Mouse (Mus musculus): ENCODE measurements around the gene Pgam1. TPM values are rescaled to one million over a fixed set of nuclear protein-coding genes. Genes with fewer than 3 reads are reported as not detected.
"Not testable (repeated sequence)": the region's sequence is repeated elsewhere in the genome, so short reads cannot be mapped to it uniquely, and the experiment has no call there.

The Pgam1 gene
- polyA plus RNA-seq, 1 experiment from 2014 or later, result 595 TPM

- H3K4me3 ChIP-seq, result peak overlapping the region; percentile 99
- H3K27ac ChIP-seq, result no peak overlapping the region
- ATAC-seq (ENCODE audit: low FRiP score, low read depth), result no peak
Observed at GRCm38 (mm10) chr19:41913774-41914591, 2.3 kb downstream of the Pgam1 start.

GRCm38 (mm10) chr19:41914592-41914882 is 2.8 kb downstream of the Pgam1 start:
- not testable (repeated sequence) for H3K9me3 ChIP-seq; H3K27ac ChIP-seq; H3K27me3 ChIP-seq; H3K9ac ChIP-seq; ATAC-seq (ENCODE audit: low FRiP score, low read depth)
- Histone ChIP-seq H3K4me2 (replicated peaks) (peak overlapping the region; percentile 94), H3K4me3 (peak overlapping the region; percentile 99), H3K4me1 (peaks cover 28% of the 10 kb centered on the region), H3K36me3 (peaks cover 41% of the 10 kb centered on the region)

More at GRCm38 (mm10) chr19:41913774-41914591, 2.3 kb downstream of the Pgam1 start:
- H3K9ac ChIP-seq, result peak overlapping the region; percentile 97
- no peaks in the 10 kb centered on the region for H3K9me3 ChIP-seq
- 50% methylated on average over 6 of the region's 6 CpGs for WGBS
- peaks cover 36% of the 10 kb centered on the region for H3K36me3 ChIP-seq
- peak overlapping the region; percentile 94 for H3K4me2 ChIP-seq (replicated peaks)
- no peaks in the 10 kb centered on the region for H3K27me3 ChIP-seq
- peaks cover 28% of the 10 kb centered on the region for H3K4me1 ChIP-seq

GRCm38 (mm10) chr19:41915294-41915693 is 3.6 kb downstream of the Pgam1 start:
- ATAC-seq (ENCODE audit: low FRiP score, low read depth), result no peak
- WGBS, result 75% methylated on average over 3 of the region's 3 CpGs
- peaks cover 28% of the 10 kb centered on the region for H3K4me1 ChIP-seq
- no peak overlapping the region for H3K9ac ChIP-seq
- H3K27me3 ChIP-seq, result no peaks in the 10 kb centered on the region
- no peak overlapping the region for H3K4me2 ChIP-seq (replicated peaks)
- no peak overlapping the region for H3K4me3 ChIP-seq
- H3K9me3 ChIP-seq, result no peaks in the 10 kb centered on the region
- no peak overlapping the region for H3K27ac ChIP-seq
- peaks cover 47% of the 10 kb centered on the region for H3K36me3 ChIP-seq

- ATAC-seq (ENCODE audit: low FRiP score, low read depth), result no peak
- WGBS, result 87% methylated on average over 4 of the region's 4 CpGs
- Histone ChIP-seq H3K9me3 (no peaks in the 10 kb centered on the region), H3K27me3 (no peaks in the 10 kb centered on the region), H3K27ac (no peak overlapping the region), H3K9ac (no peak overlapping the region), H3K36me3 (peaks cover 56% of the 10 kb centered on the region), H3K4me2 (replicated peaks) (no peak overlapping the region), H3K4me3 (no peak overlapping the region), H3K4me1 (peaks cover 28% of the 10 kb centered on the region)
Observed at GRCm38 (mm10) chr19:41916853-41917252, 5.1 kb downstream of the Pgam1 start.

- H3K27ac ChIP-seq, result no peak overlapping the region
- peaks cover 9% of the 10 kb centered on the region for H3K4me1 ChIP-seq
- no peaks in the 10 kb centered on the region for H3K9me3 ChIP-seq
- H3K36me3 ChIP-seq, result peaks cover 73% of the 10 kb centered on the region
- no peak overlapping the region for H3K9ac ChIP-seq
- H3K27me3 ChIP-seq, result no peaks in the 10 kb centered on the region
- H3K4me2 ChIP-seq (replicated peaks), result no peak overlapping the region
- H3K4me3 ChIP-seq, result no peak overlapping the region
- no peak for ATAC-seq (ENCODE audit: low FRiP score, low read depth)
- WGBS, result 83% methylated on average over 4 of the region's 4 CpGs
Observed at GRCm38 (mm10) chr19:41919471-41919870, 7.7 kb downstream of the Pgam1 start.

GRCm38 (mm10) chr19:41920412-41921067 is 8.8 kb downstream of the Pgam1 start:
- 70% methylated on average over 5 of the region's 5 CpGs for WGBS

GRCm38 (mm10) chr19:41932686-41933085 is 21.0 kb downstream of the Pgam1 start:
- Histone ChIP-seq H3K9me3 (no peaks in the 10 kb centered on the region), H3K27ac (peak overlapping the region; percentile 52; the same call in 1 of the 2 replicates), H3K4me1 (peaks cover 21% of the 10 kb centered on the region), H3K27me3 (no peaks in the 10 kb centered on the region), H3K4me3 (peak overlapping the region; percentile 87), H3K4me2 (replicated peaks) (peak overlapping the region; percentile 72), H3K36me3 (peaks cover 42% of the 10 kb centered on the region), H3K9ac (peak overlapping the region; percentile 85)
- ATAC-seq (ENCODE audit: low FRiP score, low read depth), result peak; percentile 28; the same call in 1 of the 2 replicates
- WGBS, result under 1% methylated on average over 28 of the region's 28 CpGs

More at GRCm38 (mm10) chr19:41920412-41921067, 8.8 kb downstream of the Pgam1 start:
- no peak overlapping the region for H3K9ac ChIP-seq
- H3K36me3 ChIP-seq, result peaks cover 73% of the 10 kb centered on the region
- no peak overlapping the region for H3K4me3 ChIP-seq
- no peaks in the 10 kb centered on the region for H3K9me3 ChIP-seq
- no peaks in the 10 kb centered on the region for H3K27me3 ChIP-seq
- H3K4me2 ChIP-seq (replicated peaks), result no peak overlapping the region
- no peak for ATAC-seq (ENCODE audit: low FRiP score, low read depth)
- no peak overlapping the region for H3K27ac ChIP-seq
- H3K4me1 ChIP-seq, result no peaks in the 10 kb centered on the region

GRCm38 (mm10) chr19:41933179-41934086 is 21.7 kb downstream of the Pgam1 start, which contains the start of the genes Exosc1 and Zdhhc16:
Gene Exosc1, minus strand, starts transcription at chr19:41933423.
Gene Zdhhc16, plus strand, starts transcription at chr19:41933480.
- peak; percentile 100 for ATAC-seq (ENCODE audit: low FRiP score, low read depth)
- under 1% methylated on average over 47 of the region's 47 CpGs for WGBS
- H3K9ac ChIP-seq, result peak within 1 kb of the TSS; percentile 91
- H3K27ac ChIP-seq, result peak within 1 kb of the TSS; percentile 52; the same call in 1 of the 2 replicates
- H3K9me3 ChIP-seq, result no peaks in the 10 kb centered on the region
- peak within 1 kb of the TSS; percentile 72 for H3K4me2 ChIP-seq (replicated peaks)
- peaks cover 21% of the 10 kb centered on the region for H3K4me1 ChIP-seq
- H3K4me3 ChIP-seq, result peak within 1 kb of the TSS; percentile 87
- H3K36me3 ChIP-seq, result peaks cover 43% of the 10 kb centered on the region
- no peaks in the 10 kb centered on the region for H3K27me3 ChIP-seq

- Histone ChIP-seq H3K27ac (no peak overlapping the region), H3K4me3 (peak overlapping the region; percentile 87), H3K4me2 (replicated peaks) (peak overlapping the region; percentile 72), H3K4me1 (peaks cover 21% of the 10 kb centered on the region), H3K36me3 (peaks cover 43% of the 10 kb centered on the region), H3K9me3 (no peaks in the 10 kb centered on the region), H3K9ac (peak overlapping the region; percentile 91), H3K27me3 (no peaks in the 10 kb centered on the region)
- no peak for ATAC-seq (ENCODE audit: low FRiP score, low read depth)
- 22% methylated on average over 6 of the region's 6 CpGs for WGBS
Observed at GRCm38 (mm10) chr19:41934124-41934523, 22.4 kb downstream of the Pgam1 start.

GRCm38 (mm10) chr19:41935921-41936320 is 24.2 kb downstream of the Pgam1 start:
- Histone ChIP-seq H3K4me1 (peaks cover 21% of the 10 kb centered on the region), H3K9ac (no peak overlapping the region), H3K4me2 (replicated peaks) (no peak overlapping the region), H3K9me3 (no peaks in the 10 kb centered on the region), H3K27me3 (no peaks in the 10 kb centered on the region), H3K27ac (no peak overlapping the region), H3K4me3 (no peak overlapping the region), H3K36me3 (peaks cover 46% of the 10 kb centered on the region)
- WGBS, result 96% methylated on average over 1 of the region's 1 CpGs
- no peak for ATAC-seq (ENCODE audit: low FRiP score, low read depth)

- no peak for ATAC-seq (ENCODE audit: low FRiP score, low read depth)
- 90% methylated on average over 5 of the region's 5 CpGs for WGBS
Observed at GRCm38 (mm10) chr19:41938539-41938938, 26.8 kb downstream of the Pgam1 start.

More at GRCm38 (mm10) chr19:41938539-41938938, 26.8 kb downstream of the Pgam1 start:
- Histone ChIP-seq H3K9me3 (no peaks in the 10 kb centered on the region), H3K27ac (no peak overlapping the region), H3K4me2 (replicated peaks) (no peak overlapping the region), H3K27me3 (no peaks in the 10 kb centered on the region), H3K36me3 (peaks cover 69% of the 10 kb centered on the region), H3K4me3 (no peak overlapping the region), H3K9ac (no peak overlapping the region), H3K4me1 (peaks cover 12% of the 10 kb centered on the region)
